Mouse (Mus musculus) CD4-positive helper T cell, adult 2 months (primary cell): Measurements from ENCODE around the gene Adh5.

ENCODE experiments used
- DNase-seq: peaks from one replicate; pipeline ENCODE4 v3.0.0-alpha.2; 2012; ENCODE audit warnings: low read depth, missing footprints, low spot score

Gene Adh5

DNA sequence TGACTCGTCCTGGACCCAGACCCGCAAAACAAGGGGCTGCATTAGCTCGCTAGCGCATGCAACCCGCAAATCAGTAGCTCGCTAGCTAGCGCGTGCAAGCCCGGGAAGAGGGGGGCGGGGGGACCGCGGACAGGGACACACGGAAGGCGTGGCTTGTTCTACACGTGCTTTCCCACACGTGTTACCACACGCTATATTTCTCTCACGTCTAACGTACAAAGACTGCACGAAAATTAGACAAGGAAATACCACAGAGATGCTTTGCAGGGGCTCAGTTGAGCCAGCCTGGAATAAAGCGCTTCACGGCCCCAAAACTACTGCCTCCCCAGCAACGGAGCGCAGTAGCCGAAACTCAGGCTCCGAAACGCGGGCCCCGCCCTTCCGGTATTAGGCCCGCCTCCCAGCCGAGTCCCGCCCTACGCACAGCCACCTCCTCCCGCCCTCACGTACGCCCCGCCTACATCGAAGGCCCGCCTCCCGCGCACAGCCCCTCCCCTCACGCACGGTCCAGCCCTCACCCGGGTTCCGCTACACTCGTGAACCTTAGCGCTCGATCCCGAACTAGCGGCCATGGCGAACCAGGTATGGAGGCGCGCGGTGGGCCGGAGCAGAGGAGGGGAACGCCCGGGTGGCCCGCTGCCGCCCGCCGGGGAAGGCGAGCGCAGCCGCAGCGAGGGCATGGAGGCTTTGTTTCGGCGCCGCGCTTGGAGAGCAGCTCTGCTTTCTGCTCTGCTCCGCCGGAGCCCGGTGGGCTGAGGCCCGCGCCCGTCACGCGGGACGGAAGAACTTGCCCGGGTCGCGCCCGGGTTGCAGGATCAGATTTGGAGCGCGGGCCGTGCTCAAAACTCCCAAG, at the start of gene Adh5:
Adh5 (plus strand) TSS at position 482 of the 853 bp plus-strand sequence.
- DNase-seq, result peak; percentile 95

DNA sequence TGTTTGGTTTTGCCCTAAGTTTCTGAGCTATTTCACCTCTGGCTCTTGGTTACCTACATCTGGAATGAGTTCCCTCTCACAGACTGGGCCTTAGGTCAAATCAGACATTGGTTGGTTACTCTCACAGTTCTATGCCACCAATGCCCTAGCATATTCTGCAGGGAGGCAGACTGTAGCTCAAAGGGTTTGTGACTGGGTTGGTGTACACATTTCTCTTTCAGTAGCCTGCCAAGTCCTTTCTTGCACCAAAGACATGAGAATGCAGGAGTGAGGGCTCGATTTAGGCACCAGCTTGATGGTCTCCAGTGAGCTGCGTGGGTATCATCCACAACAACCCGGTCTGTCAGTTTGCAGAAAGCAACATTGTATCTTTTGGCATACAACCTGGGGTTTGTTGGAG, 38.0 kb upstream of the Adh5 start:
- no peak for DNase-seq

DNA sequence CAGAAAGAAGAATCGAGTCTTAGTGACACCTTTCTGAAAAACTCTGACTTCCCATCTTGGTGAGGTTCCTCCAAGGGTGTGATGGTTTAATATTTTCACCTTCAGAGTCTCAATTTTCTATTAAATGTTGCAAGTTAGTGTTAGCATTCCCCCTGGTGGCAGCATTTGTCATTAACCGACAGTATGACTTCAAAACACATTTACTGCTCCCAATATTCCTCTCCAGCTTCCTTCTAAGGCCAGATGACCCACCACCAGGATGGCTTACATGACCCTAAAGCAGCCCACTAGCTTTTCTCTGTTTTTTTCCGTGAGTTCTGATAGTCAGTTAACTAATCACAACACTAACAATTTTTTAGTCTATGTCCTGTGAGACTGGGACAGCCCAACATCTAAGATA, 37.6 kb upstream of the Adh5 start:
- DNase-seq, result peak; percentile 32

GRCm38 (mm10) chr3:138405840-138406239, 37.1 kb upstream of the Adh5 start:
- no peak for DNase-seq

GRCm38 (mm10) chr3:138407920-138408319, 35.0 kb upstream of the Adh5 start:
- no peak for DNase-seq

DNA sequence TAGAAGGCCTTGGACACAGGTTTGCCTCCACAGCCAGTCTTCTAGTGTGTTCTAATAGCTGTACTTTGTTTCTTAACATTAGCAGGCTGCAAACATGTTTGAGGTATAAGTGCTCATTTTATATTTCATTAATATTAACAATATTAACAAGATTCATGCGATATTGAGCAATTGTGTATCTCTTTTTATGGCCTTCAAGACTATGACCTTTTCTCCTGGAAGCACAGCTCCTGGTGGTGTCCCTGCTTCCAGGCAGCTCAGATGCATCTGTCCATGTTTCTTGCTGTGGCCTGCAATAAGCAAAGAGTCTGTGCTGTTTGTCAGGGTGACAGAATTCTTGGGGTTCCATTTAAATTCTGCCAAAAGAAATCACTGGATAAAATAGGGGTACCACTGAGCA, 33.3 kb upstream of the Adh5 start:
- DNase-seq, result no peak

- DNase-seq, result no peak
Measured at GRCm38 (mm10) chr3:138410211-138410610, 32.7 kb upstream of the Adh5 start.

DNA sequence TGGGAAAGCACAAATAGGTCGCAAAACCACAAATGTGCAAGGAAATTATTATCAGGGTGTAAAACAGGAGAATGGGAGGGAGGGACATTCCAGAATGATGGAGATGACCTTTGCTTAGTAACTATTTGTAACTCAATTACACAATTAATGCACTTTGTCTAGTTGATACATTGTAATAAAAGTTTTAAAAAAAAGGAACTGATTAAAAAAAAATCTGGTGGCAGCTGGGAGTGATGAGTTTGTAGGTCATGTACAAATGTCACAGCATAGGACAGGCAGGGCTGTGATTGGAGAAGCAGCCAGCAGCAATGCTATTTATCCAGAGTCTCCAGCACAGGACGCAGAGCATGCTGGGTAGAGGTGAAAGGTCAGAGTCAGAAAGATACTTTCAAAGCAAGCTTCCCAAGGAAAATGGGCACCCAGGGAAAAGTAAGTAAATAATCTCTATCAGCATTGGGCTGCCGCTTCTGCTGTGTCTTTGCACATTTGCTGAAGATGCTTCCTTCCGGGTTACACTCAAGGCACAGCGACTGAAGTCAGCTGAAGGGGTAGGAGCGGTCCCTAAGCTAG, 27.7 kb upstream of the Adh5 start, which contains the start of gene Adh4:
Adh4 (plus strand) TSS at position 346 of the 570 bp plus-strand sequence.
- no peak for DNase-seq

- DNase-seq, result peak; percentile 80
Measured at GRCm38 (mm10) chr3:138419369-138419768, 23.5 kb upstream of the Adh5 start.

- DNase-seq, result peak; percentile 59
Measured at GRCm38 (mm10) chr3:138420385-138420784, 22.5 kb upstream of the Adh5 start.

- peak; percentile 55 for DNase-seq
Measured at GRCm38 (mm10) chr3:138423664-138424063, 19.2 kb upstream of the Adh5 start.

GRCm38 (mm10) chr3:138424247-138424646, 18.6 kb upstream of the Adh5 start:
- DNase-seq, result peak; percentile 76

DNA sequence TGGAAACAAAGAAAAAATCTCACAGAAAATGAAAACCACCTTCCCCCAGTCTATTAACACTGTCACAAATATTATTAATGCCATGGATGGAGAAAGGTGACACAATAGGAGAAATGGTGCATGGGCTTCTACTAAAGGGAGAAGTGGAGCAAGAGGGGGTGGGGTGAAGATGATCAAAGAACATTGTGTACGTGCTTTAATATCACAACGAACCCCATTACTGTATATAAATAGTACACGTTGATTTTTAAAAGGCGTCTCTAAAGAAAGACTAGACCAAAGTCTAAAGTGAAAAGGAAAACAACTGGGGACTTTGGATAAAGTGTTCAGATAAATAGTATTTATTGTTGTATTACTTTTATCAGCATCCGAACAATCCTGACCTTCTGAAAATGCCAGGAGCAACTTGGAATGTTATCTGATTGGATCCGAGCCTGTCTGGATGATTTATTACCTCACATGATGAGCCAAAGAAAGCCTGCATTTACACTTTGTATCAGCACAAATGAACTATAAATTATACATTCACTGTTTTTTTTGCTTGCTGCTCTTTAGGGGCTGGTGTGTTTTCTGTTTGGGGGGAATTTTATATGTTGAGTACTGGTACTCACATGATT, 12.4 kb upstream of the Adh5 start:
- no peak for DNase-seq

GRCm38 (mm10) chr3:138431835-138432234, 11.1 kb upstream of the Adh5 start:
- peak; percentile 47 for DNase-seq

DNA sequence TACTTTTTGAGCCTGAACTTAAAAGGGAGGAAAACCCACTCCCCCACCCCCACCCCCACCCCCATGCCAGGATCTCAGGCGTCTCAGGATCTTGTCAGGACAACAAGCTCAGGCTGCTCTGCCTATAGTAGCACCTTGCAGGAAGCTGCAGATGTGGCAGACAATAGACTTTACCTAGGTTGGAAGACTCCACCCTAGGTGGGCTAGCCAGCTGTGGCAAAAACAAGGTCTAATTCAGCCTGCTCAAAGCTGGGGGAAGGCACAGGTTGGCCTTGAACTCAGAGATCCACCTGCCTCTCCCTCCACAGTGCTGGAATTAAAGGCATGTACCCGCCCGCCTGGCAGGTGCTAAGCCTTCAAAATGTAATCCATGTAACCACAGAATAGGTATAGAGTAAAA, 4.2 kb upstream of the Adh5 start:
- DNase-seq, result no peak

GRCm38 (mm10) chr3:138442203-138442602, 690 bp upstream of the Adh5 start:
- no peak for DNase-seq

DNA sequence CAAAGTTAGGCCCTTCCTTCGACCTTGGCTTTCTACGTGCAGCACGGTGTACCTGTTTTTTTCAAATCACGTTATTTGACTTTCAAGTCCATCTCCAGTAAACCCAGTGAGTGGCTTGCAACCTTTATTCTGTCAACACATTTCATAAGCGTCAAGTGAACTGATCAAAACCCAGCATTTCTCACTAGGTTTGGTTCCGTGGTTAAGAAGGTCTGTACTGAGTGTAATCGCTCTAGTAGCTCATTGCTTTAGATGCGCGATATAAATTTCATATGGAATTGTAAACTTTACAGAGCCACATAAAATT, 525 bp downstream of the Adh5 start:
- no peak for DNase-seq

DNA sequence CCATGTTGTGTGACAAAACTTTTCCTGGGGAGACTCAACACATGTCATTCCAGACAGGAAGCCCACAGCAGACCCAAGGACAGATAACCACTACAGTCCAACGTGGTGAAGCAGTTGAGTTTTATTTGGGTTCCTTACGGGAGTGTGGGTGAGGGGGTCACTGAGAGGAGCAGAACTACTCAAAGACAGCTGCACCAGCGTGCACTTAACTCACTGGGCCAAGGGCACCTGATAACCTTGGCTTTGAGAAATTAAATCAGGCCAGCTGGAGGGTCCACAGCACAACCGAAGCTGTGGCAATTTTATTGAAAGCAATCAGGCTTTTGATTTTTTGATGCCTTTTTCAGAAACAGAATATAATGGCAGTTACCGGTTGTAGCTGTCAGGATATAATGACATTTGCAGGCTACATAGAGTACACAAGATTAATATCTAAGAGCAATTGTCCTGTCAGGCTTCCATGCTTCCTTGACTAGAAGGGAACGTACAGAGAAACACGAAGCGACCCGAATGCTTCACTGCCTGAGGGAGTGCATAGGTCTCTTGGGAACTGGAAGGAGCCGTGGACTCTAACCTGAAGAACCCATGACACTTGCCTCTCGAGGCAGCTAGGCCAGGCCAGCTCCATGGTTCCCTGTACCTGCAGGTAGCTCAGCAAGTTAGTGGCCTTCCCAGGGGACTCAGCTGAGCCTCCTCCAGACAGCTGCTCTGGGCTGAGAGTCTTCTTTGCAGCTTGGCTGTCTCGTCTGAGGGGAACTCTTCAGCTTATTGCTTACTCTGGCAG, 5.4 kb downstream of the Adh5 start:
- DNase-seq, result no peak

- no peak for DNase-seq
Measured at GRCm38 (mm10) chr3:138452169-138452568, 9.3 kb downstream of the Adh5 start.

GRCm38 (mm10) chr3:138454234-138454633, 11.3 kb downstream of the Adh5 start:
- DNase-seq, result no peak

DNA sequence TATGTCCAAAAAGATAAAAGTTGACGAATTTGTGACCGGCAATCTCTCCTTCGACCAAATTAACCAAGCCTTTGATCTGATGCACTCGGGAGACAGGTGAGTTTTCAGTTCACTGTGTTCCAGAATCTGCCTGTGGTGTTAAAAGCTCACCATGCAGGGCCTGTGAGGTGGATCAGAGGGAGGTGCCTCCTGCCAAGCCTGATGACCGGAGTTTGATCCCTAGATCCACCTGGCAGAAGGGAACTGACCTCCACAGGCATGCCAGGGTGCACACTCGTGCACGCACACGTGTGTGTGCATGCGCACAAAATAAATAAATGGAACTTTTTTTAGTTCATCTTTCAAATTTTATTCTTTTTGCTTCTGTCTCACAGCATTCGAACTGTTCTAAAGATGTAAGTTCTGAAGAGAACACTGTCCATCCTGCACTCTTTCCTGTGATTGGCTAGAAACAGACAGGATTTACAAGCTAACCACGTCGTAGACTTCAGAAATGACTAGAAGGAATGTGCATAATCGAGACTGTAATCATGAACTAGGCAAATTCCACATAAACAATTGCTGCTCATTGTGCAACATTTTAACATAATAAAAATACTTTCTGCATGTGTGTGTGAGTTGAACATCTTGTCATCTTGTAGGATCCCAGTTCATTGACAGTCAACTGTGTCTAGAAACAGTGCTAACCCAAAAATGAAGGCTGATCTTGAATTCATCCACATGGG, 12.0 kb downstream of the Adh5 start:
- DNase-seq, result no peak
